Mouse (Mus musculus) layer of hippocampus, adult 11-12 months (tissue): ENCODE data around the gene Gltp.

ENCODE experiments used
- DNase-seq: peaks from one replicate; pipeline ENCODE4 v3.0.0; 2022; ENCODE audit warnings: low spot score

Gene Gltp

GRCm38 (mm10) chr5:114658255-114658654 is 32.5 kb downstream of the Gltp start, which contains the start of gene Trpv4:
TSS of gene Trpv4 (minus strand) at chr5:114658421.
- DNase-seq, result no peak

GRCm38 (mm10) chr5:114657426-114657825 is 33.4 kb downstream of the Gltp start:
- no peak for DNase-seq

- no peak for DNase-seq
These were observed 34.5 kb downstream of the Gltp start for GRCm38 (mm10) chr5:114656305-114656704.

- DNase-seq, result no peak
These were observed 35.1 kb downstream of the Gltp start for GRCm38 (mm10) chr5:114655721-114656120.

- no peak for DNase-seq
These were observed 36.9 kb downstream of the Gltp start for GRCm38 (mm10) chr5:114653656-114654437.

GRCm38 (mm10) chr5:114651449-114651848 is 39.3 kb downstream of the Gltp start:
- DNase-seq, result no peak

GRCm38 (mm10) chr5:114651002-114651401 is 39.8 kb downstream of the Gltp start:
- no peak for DNase-seq

- DNase-seq, result no peak
These were observed 42.0 kb downstream of the Gltp start for GRCm38 (mm10) chr5:114648728-114649311.

- no peak for DNase-seq
These were observed 43.4 kb downstream of the Gltp start for GRCm38 (mm10) chr5:114647211-114647974.

GRCm38 (mm10) chr5:114645916-114646315 is 44.9 kb downstream of the Gltp start:
- no peak for DNase-seq

- DNase-seq, result no peak
These were observed 45.9 kb downstream of the Gltp start for GRCm38 (mm10) chr5:114644918-114645317.

- DNase-seq, result no peak
These were observed 50.0 kb downstream of the Gltp start for GRCm38 (mm10) chr5:114640809-114641208.

GRCm38 (mm10) chr5:114639645-114639957 is 51.2 kb downstream of the Gltp start:
- DNase-seq, result no peak

GRCm38 (mm10) chr5:114638769-114639644 is 51.8 kb downstream of the Gltp start:
- DNase-seq, result peak; percentile 91

- DNase-seq, result no peak
These were observed 54.7 kb downstream of the Gltp start for GRCm38 (mm10) chr5:114636091-114636490.

GRCm38 (mm10) chr5:114631336-114631735 is 59.4 kb downstream of the Gltp start:
- no peak for DNase-seq

- DNase-seq, result peak; percentile 45
These were observed 65.2 kb downstream of the Gltp start for GRCm38 (mm10) chr5:114625590-114625989.

- no peak for DNase-seq
These were observed 70.5 kb downstream of the Gltp start for GRCm38 (mm10) chr5:114620305-114620704.
